Mouse (Mus musculus) forebrain, embryonic 13.5 days (tissue): ENCODE measurements around the gene Mettl27. TPM values are rescaled to one million over a fixed set of nuclear protein-coding genes. Genes with fewer than 3 reads are reported as not detected.

Experiments used
- polyA plus RNA-seq: library from polyadenylated mRNA; unstranded; fragments of >200 nt; fragmentation: Nextera tagmentation; extraction: Ambion mirVana; gene quantifications from 2 replicates; pipeline ENCODE4 v1.2.1, GENCODE M21; 2015

The Mettl27 gene
- polyA plus RNA-seq, 1 experiment from 2014 or later, result 8.2 TPM

Other genes with a start within 250 kb of the Mettl27 start
- 13.8 and 14.1 TPM in 2 replicates for gene Limk1, start 243.8 kb upstream of the Mettl27 start, polyA plus RNA-seq
- 3.4 and 3.5 TPM in 2 replicates for gene Eln, start 185.0 kb upstream of the Mettl27 start, polyA plus RNA-seq
- gene Tmem270, start 25.6 kb upstream of the Mettl27 start, polyA plus RNA-seq, result not detected in 2 replicates
- 0.72 TPM in 1 of 2 replicates, not detected in the other for gene Cldn13, start 16.8 kb upstream of the Mettl27 start, polyA plus RNA-seq
- not detected in 2 replicates for gene Cldn4, start 14.6 kb downstream of the Mettl27 start, polyA plus RNA-seq
- 2.9 and 3.1 TPM in 2 replicates for gene Cldn3, start 53.8 kb downstream of the Mettl27 start, polyA plus RNA-seq
- gene Abhd11, start 76.8 kb downstream of the Mettl27 start, polyA plus RNA-seq, result 47.9 and 53.4 TPM in 2 replicates
- gene Stx1a, start 91.1 kb downstream of the Mettl27 start, polyA plus RNA-seq, result 34.1 and 38.7 TPM in 2 replicates
- gene Dnajc30, start 131.8 kb downstream of the Mettl27 start, polyA plus RNA-seq, result 31.3 and 33.8 TPM in 2 replicates
- gene Bud23, start 132.6 kb downstream of the Mettl27 start, polyA plus RNA-seq, result 101 and 112 TPM in 2 replicates
- 17.8 and 19.1 TPM in 2 replicates for gene Vps37d, start 145.9 kb downstream of the Mettl27 start, polyA plus RNA-seq
- gene Mlxipl, start 157.5 kb downstream of the Mettl27 start, polyA plus RNA-seq, result 1.4 and 1.6 TPM in 2 replicates
- 18.8 and 19.3 TPM in 2 replicates for gene Tbl2, start 217.3 kb downstream of the Mettl27 start, polyA plus RNA-seq
- gene Bcl7b, start 235.9 kb downstream of the Mettl27 start, polyA plus RNA-seq, result 48.9 and 50.8 TPM in 2 replicates